Mouse (Mus musculus): ENCODE results near the gene Gm45799. TPM values are rescaled to one million over a fixed set of nuclear protein-coding genes. Genes with fewer than 3 reads are reported as not detected.

Gm45799 gene
- polyA plus RNA-seq, 1 experiment, result 0.72 TPM

- no peak overlapping the region for H3K4me3 ChIP-seq (ENCODE audit: low read depth, low read length)
- peaks cover 15% of the 10 kb centered on the region; the same call in 1 of the 2 replicates for H3K36me3 ChIP-seq (ENCODE audit: control insufficient read depth, insufficient read depth, low read length, poor library complexity, severe bottlenecking)
- TF ChIP-seq POLR2A (IDR thresholded peaks at IDR 0.05; ENCODE audit: insufficient read depth, low read length) (no peak), CTCF (IDR thresholded peaks at IDR 0.05; ENCODE audit: low read depth, low read length) (no peak), EP300 (IDR thresholded peaks at IDR 0.05; ENCODE audit: insufficient read depth, low read depth, low read length) (no peak)
- no peaks in the 10 kb centered on the region for H3K27me3 ChIP-seq (ENCODE audit: control insufficient read depth, insufficient read depth, low read length, poor library complexity, severe bottlenecking)
- no peak overlapping the region for H3K9ac ChIP-seq (ENCODE audit: low read depth, poor library complexity, severe bottlenecking)
- H3K27ac ChIP-seq (ENCODE audit: insufficient read depth, low read length), result no peak overlapping the region
- H3K4me1 ChIP-seq (ENCODE audit: control insufficient read depth, insufficient read depth, low read length), result no peaks in the 10 kb centered on the region
- peaks cover 20% of the 10 kb centered on the region for H3K9me3 ChIP-seq (replicated peaks; ENCODE audit: control insufficient read depth, insufficient read depth, low read length, poor library complexity, severe bottlenecking)
Measured at GRCm38 (mm10) chr7:105615720-105616119, 24.6 kb upstream of the Gm45799 start.

GRCm38 (mm10) chr7:105616561-105616960 lies 23.8 kb upstream of the Gm45799 start:
- Histone ChIP-seq H3K27me3 (ENCODE audit: control insufficient read depth, insufficient read depth, low read length, poor library complexity, severe bottlenecking) (no peaks in the 10 kb centered on the region), H3K9ac (ENCODE audit: low read depth, poor library complexity, severe bottlenecking) (no peak overlapping the region), H3K27ac (ENCODE audit: insufficient read depth, low read length) (no peak overlapping the region), H3K36me3 (ENCODE audit: control insufficient read depth, insufficient read depth, low read length, poor library complexity, severe bottlenecking) (peaks cover 15% of the 10 kb centered on the region; the same call in 1 of the 2 replicates), H3K9me3 (replicated peaks; ENCODE audit: control insufficient read depth, insufficient read depth, low read length, poor library complexity, severe bottlenecking) (peaks cover 20% of the 10 kb centered on the region), H3K4me3 (ENCODE audit: low read depth, low read length) (no peak overlapping the region), H3K4me1 (ENCODE audit: control insufficient read depth, insufficient read depth, low read length) (no peaks in the 10 kb centered on the region)
- TF ChIP-seq CTCF (IDR thresholded peaks at IDR 0.05; ENCODE audit: low read depth, low read length) (no peak), EP300 (IDR thresholded peaks at IDR 0.05; ENCODE audit: insufficient read depth, low read depth, low read length) (no peak), POLR2A (IDR thresholded peaks at IDR 0.05; ENCODE audit: insufficient read depth, low read length) (no peak)

GRCm38 (mm10) chr7:105617810-105618209 lies 22.5 kb upstream of the Gm45799 start:
- peaks cover 10% of the 10 kb centered on the region; the same call in 1 of the 2 replicates for H3K36me3 ChIP-seq (ENCODE audit: control insufficient read depth, insufficient read depth, low read length, poor library complexity, severe bottlenecking)
- H3K9me3 ChIP-seq (replicated peaks; ENCODE audit: control insufficient read depth, insufficient read depth, low read length, poor library complexity, severe bottlenecking), result peaks cover 20% of the 10 kb centered on the region
- no peak for TF ChIP-seq POLR2A (IDR thresholded peaks at IDR 0.05; ENCODE audit: insufficient read depth, low read length)
- no peak for TF ChIP-seq EP300 (IDR thresholded peaks at IDR 0.05; ENCODE audit: insufficient read depth, low read depth, low read length)
- no peak for TF ChIP-seq CTCF (IDR thresholded peaks at IDR 0.05; ENCODE audit: low read depth, low read length)
- no peaks in the 10 kb centered on the region for H3K27me3 ChIP-seq (ENCODE audit: control insufficient read depth, insufficient read depth, low read length, poor library complexity, severe bottlenecking)
- H3K4me3 ChIP-seq (ENCODE audit: low read depth, low read length), result no peak overlapping the region
- no peak overlapping the region for H3K9ac ChIP-seq (ENCODE audit: low read depth, poor library complexity, severe bottlenecking)
- no peak overlapping the region for H3K27ac ChIP-seq (ENCODE audit: insufficient read depth, low read length)
- H3K4me1 ChIP-seq (ENCODE audit: control insufficient read depth, insufficient read depth, low read length), result no peaks in the 10 kb centered on the region

- H3K27me3 ChIP-seq (ENCODE audit: control insufficient read depth, insufficient read depth, low read length, poor library complexity, severe bottlenecking), result no peaks in the 10 kb centered on the region
- H3K4me1 ChIP-seq (ENCODE audit: control insufficient read depth, insufficient read depth, low read length), result no peaks in the 10 kb centered on the region
- H3K36me3 ChIP-seq (ENCODE audit: control insufficient read depth, insufficient read depth, low read length, poor library complexity, severe bottlenecking), result peaks cover 8% of the 10 kb centered on the region; the same call in 1 of the 2 replicates
- TF ChIP-seq CTCF (IDR thresholded peaks at IDR 0.05; ENCODE audit: low read depth, low read length) (no peak), POLR2A (IDR thresholded peaks at IDR 0.05; ENCODE audit: insufficient read depth, low read length) (no peak), EP300 (IDR thresholded peaks at IDR 0.05; ENCODE audit: insufficient read depth, low read depth, low read length) (no peak)
- H3K9ac ChIP-seq (ENCODE audit: low read depth, poor library complexity, severe bottlenecking), result no peak overlapping the region
- no peak overlapping the region for H3K27ac ChIP-seq (ENCODE audit: insufficient read depth, low read length)
- H3K9me3 ChIP-seq (replicated peaks; ENCODE audit: control insufficient read depth, insufficient read depth, low read length, poor library complexity, severe bottlenecking), result peaks cover 20% of the 10 kb centered on the region
- no peak overlapping the region for H3K4me3 ChIP-seq (ENCODE audit: low read depth, low read length)
Measured at GRCm38 (mm10) chr7:105619701-105620100, 20.7 kb upstream of the Gm45799 start.

- Histone ChIP-seq H3K4me3 (ENCODE audit: low read depth, low read length) (no peak overlapping the region), H3K36me3 (ENCODE audit: control insufficient read depth, insufficient read depth, low read length, poor library complexity, severe bottlenecking) (peaks cover 8% of the 10 kb centered on the region; the same call in 1 of the 2 replicates), H3K4me1 (ENCODE audit: control insufficient read depth, insufficient read depth, low read length) (no peaks in the 10 kb centered on the region), H3K9ac (ENCODE audit: low read depth, poor library complexity, severe bottlenecking) (no peak overlapping the region), H3K9me3 (replicated peaks; ENCODE audit: control insufficient read depth, insufficient read depth, low read length, poor library complexity, severe bottlenecking) (peaks cover 20% of the 10 kb centered on the region), H3K27me3 (ENCODE audit: control insufficient read depth, insufficient read depth, low read length, poor library complexity, severe bottlenecking) (no peaks in the 10 kb centered on the region), H3K27ac (ENCODE audit: insufficient read depth, low read length) (no peak overlapping the region)
- TF ChIP-seq CTCF (IDR thresholded peaks at IDR 0.05; ENCODE audit: low read depth, low read length), result no peak
- no peak for TF ChIP-seq EP300 (IDR thresholded peaks at IDR 0.05; ENCODE audit: insufficient read depth, low read depth, low read length)
- no peak for TF ChIP-seq POLR2A (IDR thresholded peaks at IDR 0.05; ENCODE audit: insufficient read depth, low read length)
Measured at GRCm38 (mm10) chr7:105621053-105621452, 19.3 kb upstream of the Gm45799 start.

- Histone ChIP-seq H3K36me3 (ENCODE audit: control insufficient read depth, insufficient read depth, low read length, poor library complexity, severe bottlenecking) (peaks cover 8% of the 10 kb centered on the region; the same call in 1 of the 2 replicates), H3K9ac (ENCODE audit: low read depth, poor library complexity, severe bottlenecking) (no peak overlapping the region)
- TF ChIP-seq EP300 (IDR thresholded peaks at IDR 0.05; ENCODE audit: insufficient read depth, low read depth, low read length), result no peak
- no peak for TF ChIP-seq CTCF (IDR thresholded peaks at IDR 0.05; ENCODE audit: low read depth, low read length)
- TF ChIP-seq POLR2A (IDR thresholded peaks at IDR 0.05; ENCODE audit: insufficient read depth, low read length), result no peak
Measured at GRCm38 (mm10) chr7:105621646-105622292, 18.6 kb upstream of the Gm45799 start.

More at GRCm38 (mm10) chr7:105621646-105622292, 18.6 kb upstream of the Gm45799 start:
- Histone ChIP-seq H3K27me3 (ENCODE audit: control insufficient read depth, insufficient read depth, low read length, poor library complexity, severe bottlenecking) (no peaks in the 10 kb centered on the region), H3K4me3 (ENCODE audit: low read depth, low read length) (no peak overlapping the region), H3K9me3 (replicated peaks; ENCODE audit: control insufficient read depth, insufficient read depth, low read length, poor library complexity, severe bottlenecking) (peaks cover 20% of the 10 kb centered on the region), H3K4me1 (ENCODE audit: control insufficient read depth, insufficient read depth, low read length) (no peaks in the 10 kb centered on the region), H3K27ac (ENCODE audit: insufficient read depth, low read length) (no peak overlapping the region)

Data from ES-Bruce4 (cell line).